Mouse (Mus musculus) T-helper 2 cell (primary cell): ENCODE measurements around the gene Cox4i2.

Source experiments
- in situ Hi-C: fragments of 300-600 bp; cut with MboI, MseI; formaldehyde crosslinking; loops from one replicate; pipeline ENCODE4 v1.15.1; 2025; ENCODE audit warnings: high pct_unique_total_duplicates

Cox4i2 gene

GRCm38 (mm10) chr2:152734501-152734900, 19.5 kb upstream of the Cox4i2 start:
- in situ Hi-C loops = no loop called here

- in situ Hi-C loops = loop anchor here (5.0 kb wide), 1 partner anchor 492 kb away; the partner anchor contains the start of gene Tspyl3
Measured at GRCm38 (mm10) chr2:152734984-152735383, 19.0 kb upstream of the Cox4i2 start.

- in situ Hi-C loops = loop anchor here (5.0 kb wide), 1 partner anchor 491 kb away; the partner anchor contains the start of gene Tspyl3
Measured at GRCm38 (mm10) chr2:152736090-152736601, 17.8 kb upstream of the Cox4i2 start, which contains the start of gene Id1. Gene Id1, plus strand, starts transcription at chr2:152736251.

GRCm38 (mm10) chr2:152736748-152737147, 17.2 kb upstream of the Cox4i2 start:
- in situ Hi-C loops = loop anchor here (5.0 kb wide), 1 partner anchor 491 kb away; the partner anchor contains the start of gene Tspyl3

GRCm38 (mm10) chr2:152737306-152738221, 16.4 kb upstream of the Cox4i2 start:
- in situ Hi-C loops = loop anchor here (5.0 kb wide), 1 partner anchor 490 kb away; the partner anchor contains the start of gene Tspyl3

- in situ Hi-C loops = loop anchor here (5.0 kb wide), 1 partner anchor 489 kb away; the partner anchor contains the start of gene Tspyl3
Measured at GRCm38 (mm10) chr2:152738341-152738740, 15.6 kb upstream of the Cox4i2 start.

- in situ Hi-C loops = loop anchor here (5.0 kb wide), 1 partner anchor 488 kb away; the partner anchor contains the start of gene Tspyl3
Measured at GRCm38 (mm10) chr2:152739031-152739841, 14.7 kb upstream of the Cox4i2 start.

- in situ Hi-C loops = loop anchor here (5.0 kb wide), 1 partner anchor 487 kb away; the partner anchor contains the start of gene Tspyl3
Measured at GRCm38 (mm10) chr2:152739842-152740260, 14.1 kb upstream of the Cox4i2 start.

- in situ Hi-C loops = no loop called here
Measured at GRCm38 (mm10) chr2:152740490-152740889, 13.5 kb upstream of the Cox4i2 start.

GRCm38 (mm10) chr2:152741153-152742041, 12.6 kb upstream of the Cox4i2 start:
- in situ Hi-C loops = no loop called here

GRCm38 (mm10) chr2:152742435-152742834, 11.5 kb upstream of the Cox4i2 start:
- in situ Hi-C loops = no loop called here

- in situ Hi-C loops = loop anchor here (25.0 kb wide), 1 partner anchor 1969 kb away; the partner anchor contains the start of gene Pygb
Measured at GRCm38 (mm10) chr2:152756474-152757393, 2.8 kb downstream of the Cox4i2 start.

- in situ Hi-C loops = loop anchor here (25.0 kb wide), 1 partner anchor 1970 kb away; the partner anchor contains the start of gene Pygb
Measured at GRCm38 (mm10) chr2:152757478-152757877, 3.5 kb downstream of the Cox4i2 start.

GRCm38 (mm10) chr2:152758351-152758750, 4.4 kb downstream of the Cox4i2 start:
- in situ Hi-C loops = loop anchor here (25.0 kb wide), 1 partner anchor 1971 kb away; the partner anchor contains the start of gene Pygb

- in situ Hi-C loops = loop anchor here (25.0 kb wide), 1 partner anchor 1976 kb away; the partner anchor contains the start of gene Pygb
Measured at GRCm38 (mm10) chr2:152763310-152763709, 9.3 kb downstream of the Cox4i2 start.

- in situ Hi-C loops = loop anchor here (25.0 kb wide), 1 partner anchor 1977 kb away; the partner anchor contains the start of gene Pygb
Measured at GRCm38 (mm10) chr2:152764172-152765044, 10.4 kb downstream of the Cox4i2 start.

- in situ Hi-C loops = loop anchor here (25.0 kb wide), 1 partner anchor 1978 kb away; the partner anchor contains the start of gene Pygb
Measured at GRCm38 (mm10) chr2:152765045-152765674, 11.2 kb downstream of the Cox4i2 start.
